ENCODE assay signal across 20 mouse cellular contexts in the genomic region with DNA sequence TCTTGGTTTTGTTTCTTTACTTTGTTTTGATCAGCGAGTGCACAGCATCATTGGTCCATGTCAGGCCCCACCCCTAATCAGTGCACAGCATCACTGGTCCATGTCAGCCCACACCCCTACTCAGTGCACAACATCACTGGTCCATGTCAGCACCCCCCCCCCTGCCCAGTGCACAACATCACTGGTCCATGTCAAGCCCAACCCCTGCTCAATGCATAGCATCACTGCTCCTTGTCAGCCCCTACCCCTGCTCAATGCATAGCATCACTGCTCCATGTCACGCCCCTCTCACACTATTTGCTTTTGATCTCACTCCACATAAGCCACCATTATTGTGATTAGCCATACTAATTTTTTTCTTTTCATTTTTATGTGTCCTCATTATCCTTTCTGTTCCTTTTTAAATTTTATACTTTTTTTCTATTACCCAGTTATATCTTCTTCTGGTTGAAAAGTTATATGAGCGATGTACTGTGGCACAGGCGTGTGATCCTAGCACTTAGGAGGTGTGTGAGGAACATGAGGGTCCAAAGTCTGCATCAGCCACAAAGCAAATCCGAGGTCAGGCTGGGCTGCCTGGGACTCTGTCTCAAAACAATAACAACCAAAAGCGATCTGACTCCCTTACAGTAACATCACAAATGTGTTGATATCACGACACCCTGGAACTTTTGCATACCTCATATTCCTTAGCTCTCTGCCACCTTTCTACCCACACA.
DNase-seq lines count a peak whose midpoint lies in the region; ATAC-seq and TF ChIP-seq lines count a peak whose summit lies in the region.
"Had no signal": no experiment of that assay in that cellular context is flagged by ENCODE, and none has a peak within 500 bp of the region (broad histone marks: within the 10 kb centered on the region; RNA-seq: fewer than 3 reads in every experiment).

No protein-coding gene starts in this region.

- no peaks in the 10 kb centered on the region for H3K36me3 ChIP-seq in kidney, adult 2 months (ENCODE audit: control insufficient read depth, insufficient read depth, low read length)
- no peaks in the 10 kb centered on the region for H3K36me3 ChIP-seq in midbrain, embryonic 13.5 days
- no peaks in the 10 kb centered on the region for H3K36me3 ChIP-seq in midbrain, embryonic 11.5 days (ENCODE audit: control insufficient read depth, insufficient read depth, low read length)
- no peaks in the 10 kb centered on the region for H3K36me3 ChIP-seq in intestine, embryonic 15.5 days
- no peaks in the 10 kb centered on the region for H3K36me3 ChIP-seq in intestine, postnatal 0 days (ENCODE audit: control insufficient read depth, insufficient read depth)
- H3K36me3 ChIP-seq: embryonic facial prominence, embryonic 12.5 days; forebrain, embryonic 12.5 days; hindbrain, embryonic 12.5 days had no signal

- 69% methylated on average over 7 of the region's 7 CpGs for WGBS in kidney, adult 2 months
- 89% methylated on average over 7 of the region's 7 CpGs for WGBS in midbrain, embryonic 13.5 days
- WGBS in midbrain, embryonic 11.5 days: 86% methylated on average over 7 of the region's 7 CpGs
- WGBS in intestine, embryonic 15.5 days: 77% methylated on average over 7 of the region's 7 CpGs
- 58% methylated on average over 7 of the region's 7 CpGs for WGBS in intestine, postnatal 0 days

- H3K4me1 ChIP-seq in kidney, adult 2 months (ENCODE audit: control insufficient read depth, insufficient read depth, low read length): no peaks in the 10 kb centered on the region
- H3K4me1 ChIP-seq in midbrain, embryonic 13.5 days (replicated peaks): no peaks in the 10 kb centered on the region
- no peaks in the 10 kb centered on the region for H3K4me1 ChIP-seq in midbrain, embryonic 11.5 days (ENCODE audit: control insufficient read depth, insufficient read depth, low read length)
- H3K4me1 ChIP-seq in intestine, embryonic 15.5 days (replicated peaks): no peaks in the 10 kb centered on the region
- H3K4me1 ChIP-seq in intestine, postnatal 0 days (replicated peaks; ENCODE audit: control insufficient read depth, insufficient read depth, low read length): no peaks in the 10 kb centered on the region
- H3K4me1 ChIP-seq: embryonic facial prominence, embryonic 12.5 days; forebrain, embryonic 12.5 days; hindbrain, embryonic 12.5 days had no signal

- TF ChIP-seq CTCF in kidney, adult 2 months (conservative IDR thresholded peaks at IDR 0.05; ENCODE audit: insufficient read depth, insufficient read length, low read depth, low read length): no peak
- no peak for TF ChIP-seq CTCF in intestine, postnatal 0 days (IDR thresholded peaks at IDR 0.05; ENCODE audit: low read depth)

- 0 out of 2 replicates have a peak, but pooled peaks cover 2% of the 10 kb centered on the region for H3K9me3 ChIP-seq in midbrain, embryonic 13.5 days
- H3K9me3 ChIP-seq in midbrain, embryonic 11.5 days (ENCODE audit: control insufficient read depth, low read length): no peaks in the 10 kb centered on the region; the same call in 1 of the 2 replicates
- H3K9me3 ChIP-seq in intestine, embryonic 15.5 days: no peaks in the 10 kb centered on the region
- H3K9me3 ChIP-seq in intestine, postnatal 0 days (ENCODE audit: control insufficient read depth): no peaks in the 10 kb centered on the region
- H3K9me3 ChIP-seq: embryonic facial prominence, embryonic 12.5 days had no signal

- no peak overlapping the region for H3K4me3 ChIP-seq in kidney, adult 2 months (ENCODE audit: insufficient read depth, low read depth, low read length)
- H3K4me3 ChIP-seq in midbrain, embryonic 13.5 days (replicated peaks): no peak overlapping the region
- no peak overlapping the region for H3K4me3 ChIP-seq in midbrain, embryonic 11.5 days (ENCODE audit: low read depth, low read length)
- no peak overlapping the region for H3K4me3 ChIP-seq in intestine, embryonic 15.5 days (replicated peaks)
- H3K4me3 ChIP-seq in intestine, postnatal 0 days (ENCODE audit: low read depth, low read length): no peak overlapping the region
- H3K4me3 ChIP-seq: embryonic facial prominence, embryonic 12.5 days; forebrain, embryonic 12.5 days; gastrocnemius, adult 2 months; hindbrain, embryonic 12.5 days had no signal

- TF ChIP-seq POLR2A in kidney, adult 2 months (IDR thresholded peaks at IDR 0.05; ENCODE audit: low read depth, low read length): no peak

- H3K27ac ChIP-seq in kidney, adult 2 months (ENCODE audit: insufficient read depth, low read depth, low read length): no peak overlapping the region
- no peak overlapping the region for H3K27ac ChIP-seq in midbrain, embryonic 13.5 days
- H3K27ac ChIP-seq in midbrain, embryonic 11.5 days (ENCODE audit: low read depth, low read length): no peak overlapping the region
- no peak overlapping the region for H3K27ac ChIP-seq in intestine, embryonic 15.5 days
- no peak overlapping the region for H3K27ac ChIP-seq in intestine, postnatal 0 days (ENCODE audit: low read depth, low read length)
- H3K27ac ChIP-seq: embryonic facial prominence, embryonic 12.5 days; forebrain, embryonic 12.5 days; gastrocnemius, adult 2 months; hindbrain, embryonic 12.5 days had no signal

- H3K4me2 ChIP-seq in midbrain, embryonic 13.5 days (replicated peaks): no peak overlapping the region
- H3K4me2 ChIP-seq in midbrain, embryonic 11.5 days: no peak overlapping the region
- no peak overlapping the region for H3K4me2 ChIP-seq in intestine, embryonic 15.5 days (replicated peaks)
- H3K4me2 ChIP-seq in intestine, postnatal 0 days (replicated peaks; ENCODE audit: low read depth): no peak overlapping the region
- H3K4me2 ChIP-seq: embryonic facial prominence, embryonic 12.5 days; forebrain, embryonic 12.5 days; hindbrain, embryonic 12.5 days had no signal

- DNase-seq in kidney, adult 2 months: peak; percentile 31
- DNase-seq in kidney, adult 11 months: no peak
- DNase-seq in midbrain, embryonic 11.5 days (ENCODE audit: low spot score, missing footprints): no peak
- DNase-seq in adrenal gland, adult 2 months: no peak
- DNase-seq: adrenal gland, adult 8-10 months; adrenal gland, postnatal 36 days; cerebellum, adult 2 months; cerebellum, postnatal 10 days; embryo, embryonic 11 days; gastrocnemius, adult 2 months; gastrocnemius, postnatal 25 days; heart, postnatal 10 days; heart, postnatal 4 days had no signal

- no peaks in the 10 kb centered on the region for H3K27me3 ChIP-seq in kidney, adult 2 months (replicated peaks; ENCODE audit: control insufficient read depth, insufficient read depth, low read length)
- no peaks in the 10 kb centered on the region for H3K27me3 ChIP-seq in midbrain, embryonic 13.5 days
- H3K27me3 ChIP-seq in midbrain, embryonic 11.5 days (ENCODE audit: control insufficient read depth, insufficient read depth, low read length): no peaks in the 10 kb centered on the region
- H3K27me3 ChIP-seq in intestine, embryonic 15.5 days (replicated peaks): no peaks in the 10 kb centered on the region
- no peaks in the 10 kb centered on the region for H3K27me3 ChIP-seq in intestine, postnatal 0 days (replicated peaks; ENCODE audit: control insufficient read depth, insufficient read depth, low read length)
- H3K27me3 ChIP-seq: embryonic facial prominence, embryonic 12.5 days; forebrain, embryonic 12.5 days; hindbrain, embryonic 12.5 days had no signal

- 0 out of 2 replicates have a peak, but pooled peaks have one; percentile 27 for ATAC-seq in midbrain, embryonic 13.5 days
- ATAC-seq in midbrain, embryonic 11.5 days (ENCODE audit: low FRiP score): no peak
- peak; percentile 80 for ATAC-seq in intestine, embryonic 15.5 days
- peak; percentile 86 for ATAC-seq in intestine, postnatal 0 days
- ATAC-seq: hindbrain, embryonic 16.5 days had no signal

- H3K9ac ChIP-seq in midbrain, embryonic 13.5 days (replicated peaks): no peak overlapping the region
- no peak overlapping the region for H3K9ac ChIP-seq in midbrain, embryonic 11.5 days (ENCODE audit: low read length)
- H3K9ac ChIP-seq in intestine, embryonic 15.5 days: no peak overlapping the region
- H3K9ac ChIP-seq in intestine, postnatal 0 days (ENCODE audit: low read depth, low read length): no peak overlapping the region
- H3K9ac ChIP-seq: embryonic facial prominence, embryonic 12.5 days; forebrain, embryonic 12.5 days; hindbrain, embryonic 12.5 days had no signal
